Mouse (Mus musculus) megakaryocyte progenitor cell, adult 5-6 weeks (primary cell): Measurements from ENCODE around the gene Mrpl45. TPM values are rescaled to one million over a fixed set of nuclear protein-coding genes. Genes with fewer than 3 reads are reported as not detected.

Experiments
- ATAC-seq: replicated peaks from 2 replicates; pipeline ENCODE4 v1.8.0; 2016; ENCODE audit warnings: mild to moderate bottlenecking, moderate TSS enrichment, inconsistent platforms; ENCODE audit not compliant: poor library complexity
- total RNA-seq, 2 experiments: library from RNA; stranded (forward) in 1 of 2; stranded (reverse) in 1 of 2; fragments of 157-497, 149-512 nt in 1 of 2; fragments of 200-1000 nt in 1 of 2; gene quantifications; 2 replicates each; pipeline versions ENCODE4 v1.2.3 to v1.2.4; 2015 to 2017

Mrpl45 gene
- total RNA-seq, 2 experiments from 2014 or later, result 22.4 to 43.6 TPM

DNA sequence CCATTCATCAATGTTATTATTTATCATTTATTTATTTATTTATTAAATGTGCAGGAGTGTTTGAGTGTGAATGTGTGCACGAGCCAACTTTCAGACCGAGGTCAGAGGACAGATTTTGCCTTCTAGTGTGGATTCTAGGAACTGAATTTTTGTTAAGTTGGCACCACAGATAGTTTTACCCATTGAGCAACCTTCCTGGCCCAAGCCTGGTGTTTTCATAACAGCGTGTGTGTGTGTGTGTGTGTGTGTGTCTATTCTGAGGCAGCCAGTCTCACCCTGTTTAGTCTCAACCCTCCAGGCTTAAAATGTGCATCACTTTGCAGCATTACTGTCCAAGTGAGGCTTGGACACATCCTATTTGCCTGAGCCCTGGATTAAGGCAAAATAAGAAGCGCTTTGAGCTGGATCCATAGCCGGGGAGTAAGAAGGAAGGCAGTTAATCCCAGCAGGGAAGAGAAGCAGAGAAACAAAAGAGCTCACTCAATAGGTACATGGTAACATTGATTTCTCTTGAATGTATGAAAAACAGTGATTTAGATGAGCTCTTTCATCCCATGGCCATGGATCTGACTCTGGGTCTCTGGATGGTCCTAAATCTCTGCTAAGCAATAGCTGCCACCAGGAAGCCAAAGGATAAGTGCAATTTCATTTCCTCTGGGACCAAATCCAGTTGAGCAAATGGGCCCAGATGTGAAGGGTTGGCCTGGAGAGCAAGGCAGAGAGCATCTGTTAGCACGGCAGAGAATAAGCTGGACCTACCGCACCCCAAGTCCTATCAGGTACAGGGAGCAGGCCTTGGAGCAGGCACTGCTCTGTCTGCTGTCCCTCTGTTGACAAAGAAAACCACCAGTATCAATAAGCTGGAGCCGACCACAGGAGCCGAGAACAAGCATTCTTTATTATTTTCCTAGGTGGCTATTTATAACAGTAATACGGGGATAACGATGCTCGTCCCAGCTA is 16.0 kb downstream of the Mrpl45 start:
- ATAC-seq, result no peak

DNA sequence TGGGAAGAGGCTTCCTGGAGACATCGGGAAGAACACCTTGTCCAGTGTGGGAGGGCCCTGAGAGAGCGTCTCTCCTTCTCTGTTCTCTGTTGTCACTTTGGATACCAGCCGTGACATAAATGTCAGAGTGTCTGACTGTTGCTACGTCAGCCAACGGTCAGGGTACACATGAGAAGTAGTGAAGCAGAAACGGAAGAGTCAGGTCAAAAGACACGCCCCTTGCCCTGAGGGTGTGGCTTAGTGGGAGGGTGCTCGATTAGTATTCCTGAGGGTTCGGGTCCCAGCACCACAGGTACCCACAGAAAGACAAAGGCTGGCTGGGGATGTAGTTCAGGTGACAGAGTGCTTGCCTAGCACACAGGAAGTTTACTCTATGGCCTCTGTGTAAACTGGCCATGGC is 17.5 kb downstream of the Mrpl45 start:
- peak; percentile 27; the same call in 1 of the 2 replicates for ATAC-seq

DNA sequence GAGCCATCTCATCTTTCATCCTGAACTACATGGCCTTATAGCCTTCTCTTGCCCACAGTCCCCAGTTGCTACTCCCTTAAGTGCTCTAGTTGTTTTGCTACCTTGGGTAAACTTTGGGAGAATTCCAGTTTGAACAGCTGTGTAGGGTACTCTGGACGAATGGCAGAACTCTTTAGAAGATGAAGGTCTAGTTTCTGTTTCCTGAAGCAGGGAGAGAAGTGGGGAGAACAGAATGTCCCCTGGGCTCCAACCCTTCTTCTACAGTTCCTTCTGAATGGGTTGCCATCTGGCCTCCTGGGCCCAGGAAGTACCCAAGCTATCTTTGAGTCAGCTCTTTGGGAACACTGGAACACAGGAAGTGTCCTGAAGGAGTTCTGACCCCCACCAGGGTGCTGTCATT is 18.4 kb downstream of the Mrpl45 start:
- ATAC-seq, result no peak

DNA sequence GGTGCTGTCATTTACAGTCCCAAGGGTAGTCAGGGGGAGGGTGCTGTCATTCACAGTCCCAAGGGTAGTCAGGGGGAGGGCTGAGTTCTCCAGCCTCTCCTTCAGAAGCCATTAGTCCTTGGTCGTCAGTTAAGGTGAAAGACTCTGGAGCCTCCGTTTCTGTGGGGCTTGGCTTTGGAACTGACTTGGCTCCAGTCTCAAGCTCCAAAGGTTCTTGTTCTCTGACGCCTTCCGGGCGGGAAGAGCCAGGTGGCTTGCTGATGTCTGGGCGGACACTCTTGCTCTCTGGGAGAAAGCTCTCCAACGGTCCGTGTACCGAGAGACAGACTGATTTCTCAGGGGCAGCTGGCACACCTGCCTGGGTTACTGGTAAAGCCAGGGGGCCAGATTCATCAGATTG is 18.9 kb downstream of the Mrpl45 start:
- ATAC-seq, result no peak

DNA sequence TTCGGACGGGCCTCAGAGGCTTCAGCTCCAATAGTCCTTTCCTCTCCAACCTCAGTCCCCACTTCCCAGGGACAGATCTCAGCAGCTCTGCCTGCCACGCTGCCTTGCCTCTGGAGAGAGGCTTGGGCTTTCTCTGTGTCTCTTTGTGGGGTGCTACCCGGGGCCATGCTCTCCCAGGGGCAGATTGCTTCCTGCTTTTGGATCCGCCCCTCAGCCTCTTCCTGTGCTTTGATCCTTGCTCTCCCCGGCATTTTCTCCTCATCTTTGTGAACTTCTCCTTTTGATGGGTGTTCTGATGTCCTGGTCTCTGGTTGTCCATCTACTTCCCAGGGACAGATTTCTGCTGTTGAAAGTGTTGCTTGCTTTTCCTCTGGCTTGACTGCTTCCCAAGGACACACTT is 20.7 kb downstream of the Mrpl45 start:
- ATAC-seq, result 0 out of 2 replicates have a peak, but pooled peaks have one; percentile 29

DNA sequence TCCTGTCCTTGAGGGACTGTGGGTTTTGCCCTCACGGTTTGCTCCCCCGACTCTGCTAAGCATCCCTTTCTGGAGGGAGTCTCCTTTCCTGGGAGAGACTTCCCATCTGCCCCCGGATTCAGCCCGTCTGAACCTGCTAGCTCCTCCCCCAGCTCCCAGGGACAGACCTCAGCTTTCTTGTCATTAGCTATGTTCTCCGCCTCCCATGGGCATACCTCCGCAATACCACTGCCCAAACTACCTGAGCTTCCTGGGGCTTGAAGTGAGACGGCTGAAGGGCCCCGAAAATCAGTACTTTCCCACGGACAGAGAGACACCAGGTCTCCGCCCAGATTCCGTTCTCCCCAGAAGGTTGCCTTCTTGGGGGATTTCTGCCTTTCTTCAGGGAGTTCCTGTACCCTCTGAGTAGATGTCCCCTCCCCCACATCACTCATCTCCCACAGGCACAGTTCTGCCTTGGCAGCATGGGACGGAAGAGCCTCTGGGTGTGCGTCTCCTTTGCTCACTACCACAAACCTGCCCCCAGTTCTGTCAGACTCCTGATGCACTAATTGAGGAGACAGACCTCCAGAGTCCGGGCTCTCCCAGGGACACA is 21.3 kb downstream of the Mrpl45 start:
- ATAC-seq, result no peak

DNA sequence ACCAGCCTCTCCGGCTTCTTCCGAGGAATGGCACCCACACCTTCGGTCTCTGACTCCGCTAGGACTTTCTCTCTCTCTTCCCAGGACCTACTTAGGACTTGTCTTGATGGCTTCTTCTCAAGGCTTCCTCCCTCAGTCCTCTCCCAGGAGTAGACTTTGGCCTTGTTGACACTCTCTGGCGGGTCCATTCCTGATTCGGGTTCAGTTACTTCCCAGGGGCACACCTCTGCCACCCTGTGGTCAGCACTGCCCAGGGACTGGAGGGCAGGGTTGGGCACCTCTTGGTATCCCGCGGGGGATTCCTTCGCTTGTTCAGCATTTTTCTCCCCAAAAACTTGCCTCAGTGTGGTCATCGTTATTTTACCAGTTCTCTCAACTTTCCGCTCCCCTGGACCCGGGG is 21.8 kb downstream of the Mrpl45 start:
- no peak for ATAC-seq

DNA sequence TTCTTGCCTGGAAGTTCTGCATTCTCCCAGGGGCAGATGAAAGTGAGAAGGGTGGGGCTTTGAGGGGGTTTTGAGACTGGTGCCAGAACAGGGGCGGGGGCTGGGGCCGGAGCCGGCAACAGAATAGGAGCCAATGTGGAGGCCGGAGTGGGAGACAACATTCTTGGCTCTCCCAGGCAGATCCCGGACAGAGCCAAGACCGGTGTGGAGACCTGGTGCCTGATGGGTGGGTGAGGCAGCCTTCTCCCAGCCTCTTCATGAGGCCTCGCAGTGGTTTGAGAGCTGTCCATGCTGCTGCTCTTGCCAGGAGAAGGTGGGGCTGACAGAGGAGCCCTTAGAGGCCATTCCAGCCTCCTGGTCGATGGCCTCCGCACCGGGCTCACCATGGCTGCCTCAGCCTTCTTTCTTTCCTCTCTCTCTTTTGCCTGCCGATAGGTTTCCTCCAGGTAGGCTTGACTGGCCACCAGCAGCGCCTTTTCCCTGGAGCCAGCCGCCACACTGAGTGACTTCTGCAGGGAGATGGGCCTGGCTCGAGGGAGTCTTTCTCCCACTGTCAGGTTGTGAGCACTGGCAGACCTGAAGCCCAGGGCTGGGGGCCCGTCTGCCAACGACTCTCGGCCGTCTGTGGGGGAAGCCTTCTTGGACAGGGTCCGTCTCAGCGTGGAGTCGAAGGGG is 22.9 kb downstream of the Mrpl45 start:
- ATAC-seq, result no peak

DNA sequence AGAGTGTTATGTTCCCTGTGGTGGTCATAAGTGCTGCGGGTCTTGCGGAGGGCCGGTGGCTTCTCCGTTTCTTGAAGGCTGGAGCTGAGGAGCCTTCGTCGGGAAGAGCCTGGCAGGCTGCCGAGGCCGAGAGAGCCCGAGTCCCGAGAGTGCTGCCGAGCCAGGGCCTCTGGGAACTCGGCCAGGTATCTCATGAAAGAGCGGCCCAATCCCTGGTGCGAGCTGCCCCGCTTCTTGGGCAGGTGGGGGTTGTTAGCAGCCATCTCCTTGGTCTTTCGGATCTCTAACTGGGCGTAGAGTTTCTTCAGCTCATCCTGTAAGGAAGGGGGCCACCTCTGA is 23.4 kb downstream of the Mrpl45 start:
- no peak for ATAC-seq

DNA sequence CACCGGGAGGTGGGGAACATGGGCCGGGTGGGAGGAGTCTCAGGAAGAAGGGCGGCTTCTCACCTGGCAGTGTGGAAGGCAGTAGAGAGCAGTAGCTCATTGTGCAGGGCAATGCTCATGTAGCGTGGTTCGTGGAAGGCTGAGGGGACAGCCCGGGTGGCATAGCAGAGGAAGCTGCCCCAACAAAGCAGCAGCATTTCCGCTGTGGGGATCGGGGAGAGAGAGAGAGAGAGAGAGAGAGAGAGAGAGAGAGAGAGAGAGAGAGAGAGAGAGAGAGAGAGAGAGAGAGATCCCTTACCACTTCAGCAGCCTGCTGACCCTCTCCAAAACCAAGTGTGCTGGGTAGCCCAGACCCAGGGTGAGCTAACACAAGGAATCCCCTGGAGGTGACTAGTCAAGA is 27.7 kb downstream of the Mrpl45 start:
- 0 out of 2 replicates have a peak, but pooled peaks have one; percentile 12 for ATAC-seq

DNA sequence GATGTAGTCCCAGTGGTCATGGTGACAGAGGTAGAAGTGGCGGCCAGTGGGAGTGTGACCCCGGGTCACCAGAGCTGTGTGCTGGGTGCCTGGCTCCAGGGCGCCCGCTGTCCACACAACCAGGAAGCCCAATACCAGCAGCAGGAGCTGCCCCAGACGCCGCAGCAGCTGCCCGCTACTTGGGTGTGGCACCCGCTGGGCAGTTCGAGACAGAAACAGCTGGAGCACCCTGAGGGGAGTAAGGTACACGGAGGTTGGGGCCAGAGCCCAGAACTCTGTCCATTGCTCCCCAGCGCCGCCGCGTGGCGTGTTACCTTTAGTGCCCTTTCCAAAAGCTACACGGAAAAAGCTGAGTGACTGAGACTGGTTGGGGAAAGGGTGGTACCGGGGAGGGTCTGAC is 28.1 kb downstream of the Mrpl45 start:
- peak; percentile 85 for ATAC-seq

DNA sequence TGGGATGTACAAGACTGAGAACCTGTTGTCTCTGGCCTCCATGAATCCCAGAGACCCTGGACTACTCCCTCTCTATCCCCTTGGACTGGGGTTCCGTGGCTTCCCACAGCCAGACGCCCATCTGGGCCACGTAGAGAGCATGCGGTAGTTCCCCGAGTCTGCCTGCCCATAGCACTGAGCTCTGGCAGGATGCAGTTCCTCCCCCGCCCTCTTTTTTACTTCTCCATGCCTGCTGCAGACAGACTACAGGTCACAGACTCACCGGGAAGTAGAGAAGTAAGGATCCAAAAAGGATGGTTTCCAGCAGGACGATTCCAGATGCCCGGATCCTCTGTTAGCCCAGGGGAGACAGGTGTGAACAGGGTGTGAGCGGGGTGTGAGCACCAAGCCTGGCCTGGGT is 29.9 kb downstream of the Mrpl45 start:
- ATAC-seq, result no peak

DNA sequence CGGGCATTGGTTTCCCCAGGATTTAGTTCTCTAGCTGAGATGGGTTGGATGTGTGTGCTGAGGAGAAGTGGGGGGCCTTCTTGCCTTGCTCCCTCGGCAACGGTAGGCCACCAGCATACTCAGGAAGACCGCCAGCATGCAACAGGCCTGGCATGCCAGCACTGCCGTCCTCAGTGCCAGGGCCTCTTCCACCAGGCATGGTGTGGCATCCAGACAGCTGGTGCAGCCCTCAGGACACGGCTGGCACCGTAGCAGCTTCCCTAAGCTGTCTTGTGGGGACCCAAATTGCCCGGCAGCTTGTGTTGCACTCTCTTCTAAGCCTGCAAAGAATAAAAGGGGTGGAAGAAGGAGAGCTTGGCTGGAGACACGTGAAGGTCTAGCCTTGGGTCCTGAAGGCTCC is 30.9 kb downstream of the Mrpl45 start:
- ATAC-seq, result no peak

DNA sequence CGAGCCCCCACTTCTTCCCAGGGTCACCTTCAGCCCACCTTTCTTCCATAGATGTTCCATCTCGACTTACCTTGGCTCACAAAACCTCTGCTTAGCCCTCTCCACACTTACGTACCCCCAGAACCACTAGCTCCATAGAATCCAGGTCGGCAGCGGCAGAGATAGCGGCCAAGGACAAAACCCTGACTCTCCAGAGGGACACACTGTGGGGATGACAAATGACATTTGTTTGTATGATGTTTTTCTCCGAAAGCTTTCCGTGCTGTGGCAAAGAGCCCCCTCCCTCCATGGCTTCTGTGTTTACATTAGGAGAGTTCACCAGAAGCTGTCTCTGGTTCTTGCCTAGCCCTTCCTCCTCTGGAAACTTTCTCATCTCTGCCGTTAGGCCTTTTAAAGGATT is 31.8 kb downstream of the Mrpl45 start:
- no peak for ATAC-seq

DNA sequence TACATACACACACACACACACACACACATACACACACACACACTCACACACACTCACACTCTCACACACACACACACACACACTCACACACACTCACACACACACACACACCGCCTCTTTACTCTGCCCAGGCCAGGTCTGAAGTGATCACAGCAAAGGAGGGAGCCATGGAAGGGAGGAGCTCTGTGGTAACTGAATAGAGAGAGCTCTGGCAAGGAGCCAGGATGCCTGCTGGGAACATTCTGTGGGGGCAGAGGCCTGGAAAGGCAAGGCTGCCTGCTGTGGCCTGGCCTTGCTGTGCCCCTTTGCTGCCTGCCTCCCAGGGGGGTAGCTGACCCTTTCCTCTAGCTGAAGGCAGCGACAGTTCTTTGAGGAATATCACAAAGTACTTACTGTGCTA is 34.5 kb downstream of the Mrpl45 start:
- ATAC-seq, result peak; percentile 60

DNA sequence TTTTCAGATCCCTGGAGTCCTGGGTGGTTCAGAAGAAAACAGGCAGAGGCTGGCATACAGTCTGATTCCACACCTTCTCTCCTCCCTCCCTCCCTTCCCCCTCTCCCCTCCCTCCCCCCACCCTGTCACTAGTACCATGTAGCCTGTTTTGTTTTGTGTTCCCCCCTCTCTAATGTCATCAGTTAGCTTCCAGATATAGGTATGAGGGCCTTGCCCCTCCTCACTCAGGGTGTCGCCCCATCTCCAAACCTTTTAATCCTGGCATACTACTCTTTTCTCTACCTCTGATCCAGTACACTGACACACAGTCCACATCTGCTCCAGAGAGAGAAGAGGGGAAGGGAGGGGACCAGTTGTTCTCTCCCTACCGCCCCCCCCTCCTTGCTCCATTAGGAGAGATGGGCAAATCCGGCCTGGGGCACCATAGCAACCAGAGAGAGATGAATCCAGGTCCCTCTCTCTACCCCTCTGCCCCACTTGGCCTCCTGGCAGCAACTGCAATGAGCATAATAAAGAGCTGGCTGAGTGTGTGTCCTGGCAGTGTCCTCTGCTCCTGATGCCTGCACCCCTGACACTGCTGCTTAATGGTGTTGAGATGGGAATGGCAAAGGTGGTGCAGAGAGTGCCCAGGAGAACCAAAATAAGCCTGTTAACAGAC is 36.6 kb downstream of the Mrpl45 start, which contains the start of gene Gpr179:
Gene Gpr179, minus strand, starts transcription at position 51 of the 658 bp plus-strand sequence.
- no peak for ATAC-seq

DNA sequence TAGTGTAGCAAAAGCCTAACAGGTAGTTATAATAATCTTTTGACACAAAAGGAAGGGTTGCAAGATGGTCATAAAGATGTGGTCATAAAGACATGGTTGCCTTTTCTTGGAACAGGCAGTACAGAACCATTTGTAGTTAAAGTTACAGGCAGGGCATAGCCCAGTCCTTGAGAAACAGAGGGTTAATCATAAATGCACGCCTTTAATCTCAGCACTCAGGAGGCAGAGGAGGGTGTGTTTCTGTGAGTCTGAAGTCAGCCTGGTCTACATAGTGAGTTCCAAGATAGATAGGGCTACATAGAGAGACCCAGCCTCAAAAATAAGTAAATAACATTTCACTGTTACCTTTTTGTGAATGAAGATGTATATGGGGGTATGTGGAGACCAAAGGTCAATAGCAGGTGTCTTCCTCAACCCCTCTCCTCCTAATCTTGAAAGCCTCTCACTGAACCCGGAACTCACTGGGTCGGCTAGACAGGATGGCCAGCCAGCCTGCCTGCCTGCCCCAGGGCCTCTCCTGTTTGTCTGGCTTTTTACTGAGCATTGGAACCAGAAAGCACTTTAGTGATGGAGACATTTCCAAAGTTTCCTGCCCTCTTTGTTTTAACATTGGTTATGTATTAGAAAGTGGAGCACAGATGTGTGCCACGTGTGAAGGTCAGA is 37.5 kb downstream of the Mrpl45 start:
- no peak for ATAC-seq

DNA sequence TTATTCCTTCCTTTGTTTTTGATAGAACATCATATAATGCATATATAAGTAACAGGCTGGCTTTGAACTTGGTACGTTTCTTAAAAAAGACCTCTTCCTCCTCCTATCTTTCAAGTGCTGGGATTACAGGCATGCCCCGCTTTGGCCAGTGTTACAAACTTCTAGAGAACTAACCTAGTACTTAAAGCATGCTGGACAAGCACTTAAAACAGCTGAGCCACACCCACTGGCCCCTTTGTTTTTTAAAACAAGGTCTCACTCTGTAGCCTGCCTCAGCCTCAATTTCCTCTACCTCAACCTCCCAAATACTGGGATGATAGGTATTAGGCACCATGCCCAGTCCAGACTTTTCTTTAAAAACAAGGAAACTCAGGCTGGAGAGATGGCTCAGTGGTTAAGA is 39.1 kb downstream of the Mrpl45 start:
- ATAC-seq, result no peak

DNA sequence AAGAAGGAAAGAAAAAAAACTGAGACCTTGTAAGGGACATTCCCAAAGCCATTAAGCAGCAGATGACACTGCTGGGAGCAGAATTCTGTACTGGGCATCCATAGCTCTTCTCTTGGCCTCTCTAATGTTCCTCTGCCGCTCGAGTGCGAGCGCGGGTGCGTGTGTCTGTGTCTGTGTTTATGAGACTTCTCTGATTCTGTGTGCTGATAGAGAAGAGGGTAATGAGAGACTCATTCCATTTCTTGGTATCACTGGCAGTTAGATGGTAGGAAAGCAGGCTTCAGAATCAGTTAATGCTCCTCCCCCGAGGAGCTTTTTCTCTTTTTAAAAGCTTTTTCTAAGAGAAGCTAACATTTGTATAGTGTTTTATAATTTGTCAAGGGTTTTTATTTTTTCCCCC is 39.7 kb downstream of the Mrpl45 start:
- ATAC-seq, result no peak

DNA sequence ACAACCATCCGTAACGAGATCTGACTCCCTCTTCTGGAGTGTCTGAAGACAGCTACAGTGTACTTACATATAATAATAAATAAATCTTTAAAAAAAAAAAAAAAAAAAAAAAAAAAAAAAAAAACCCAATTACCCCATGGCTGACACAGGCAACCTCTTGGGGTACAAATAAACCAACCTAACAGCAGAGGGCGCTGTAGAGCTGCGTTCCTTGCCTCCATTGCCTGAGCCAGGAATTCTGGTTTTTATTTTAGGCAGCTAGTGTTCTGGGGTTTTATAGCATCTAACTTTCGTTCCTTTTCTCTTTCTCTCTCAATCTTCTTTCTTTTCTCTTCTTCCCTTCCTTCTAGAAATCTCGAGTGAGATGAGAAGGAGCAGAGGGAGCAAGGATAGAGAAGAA is 42.1 kb downstream of the Mrpl45 start:
- peak; percentile 68 for ATAC-seq
